Mouse (Mus musculus): ENCODE measurements around the gene Zfp119a. TPM values are rescaled to one million over a fixed set of nuclear protein-coding genes. Genes with fewer than 3 reads are reported as not detected.

Gene Zfp119a
- 1 to 10 TPM; 3.9 to 5.7 TPM for total RNA-seq (2023)

DNA sequence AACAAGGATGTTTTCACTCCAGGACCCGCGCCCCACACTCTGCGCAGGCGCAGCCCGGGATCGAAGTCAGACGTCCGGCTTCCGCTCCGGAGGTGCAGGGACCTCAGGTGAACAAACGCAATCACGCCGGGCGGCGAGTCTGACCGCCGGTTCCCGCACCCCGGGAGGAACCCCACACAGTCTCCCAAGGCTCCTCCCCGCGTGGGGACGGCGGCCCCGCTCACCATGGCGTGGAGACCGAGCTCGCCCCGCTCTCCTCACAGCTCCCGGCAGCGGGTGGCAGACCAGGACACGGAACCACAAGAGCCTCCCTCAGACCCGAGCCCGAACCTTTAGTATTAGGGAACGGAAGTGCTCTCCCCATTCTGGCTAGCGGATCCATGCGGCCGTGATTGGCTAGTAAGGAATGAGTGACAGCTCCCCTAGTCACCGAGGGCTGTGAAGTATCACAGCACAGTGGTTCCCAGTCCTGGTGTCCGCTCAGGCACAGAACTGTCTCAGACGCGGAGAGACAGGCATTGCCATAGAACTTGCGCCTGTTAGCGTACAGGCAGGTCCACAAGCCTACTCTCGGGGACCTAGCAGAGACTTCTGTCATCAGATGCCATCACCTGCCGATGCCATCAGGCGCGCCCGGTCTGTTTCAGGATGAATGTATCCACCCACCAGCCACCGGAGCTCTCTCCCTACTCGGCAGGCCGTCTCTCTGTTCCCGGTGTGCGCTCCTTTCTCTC lies at the start of gene Zfp119a:
Gene Zfp119a, minus strand, starts transcription at position 295 of the 734 bp plus-strand sequence.

Other genes starting within 250 kb of the Zfp119a start
- gene Pot1b, start 166.3 kb downstream of the Zfp119a start, total RNA-seq (2023) = 100 to 1,000 TPM; 187 to 196 TPM
- 100 to 1,000 TPM; 374 to 402 TPM for gene Adgre4, start 128.9 kb downstream of the Zfp119a start, total RNA-seq (2023)
- gene Zfp959, start 13.2 kb upstream of the Zfp119a start, total RNA-seq (2023) = 10 to 100 TPM in 1 of 2 experiments, 1 to 10 TPM in 1; 5.7 to 10.1 TPM
- 1 to 10 TPM; 3.8 to 4.3 TPM for gene Zfp119b, start 70.6 kb upstream of the Zfp119a start, total RNA-seq (2023)
- gene Ebi3, start 73.7 kb upstream of the Zfp119a start, total RNA-seq (2023) = 100 to 1,000 TPM; 104 to 106 TPM
- 10 to 100 TPM; 23.3 to 30.4 TPM for gene Yju2, start 80.2 kb upstream of the Zfp119a start, total RNA-seq (2023)
- gene Shd, start 91.5 kb upstream of the Zfp119a start, total RNA-seq (2023) = 1 to 10 TPM in 1 of 2 experiments, under 1 TPM in 1; 0.88 to 1.3 TPM
- not detected for gene Fsd1, start 107.6 kb upstream of the Zfp119a start, total RNA-seq (2023)
- 1 to 10 TPM in 1 of 2 experiments, under 1 TPM in 1; 0.76 to 1.3 TPM for gene Stap2, start 126.7 kb upstream of the Zfp119a start, total RNA-seq (2023)
- gene Mpnd, start 126.8 kb upstream of the Zfp119a start, total RNA-seq (2023) = 10 to 100 TPM; 42.0 to 43.1 TPM
- 10 to 100 TPM; 50.9 to 57.1 TPM for gene Sh3gl1, start 157.7 kb upstream of the Zfp119a start, total RNA-seq (2023)
- 1 to 10 TPM; 1.6 to 2.1 TPM for gene Chaf1a, start 161.5 kb upstream of the Zfp119a start, total RNA-seq (2023)
- 10 to 100 TPM; 41.1 to 44.6 TPM for gene Ubxn6, start 196.1 kb upstream of the Zfp119a start, total RNA-seq (2023)
- 10 to 100 TPM; 48.3 to 48.7 TPM for gene Hdgfl2, start 200.7 kb upstream of the Zfp119a start, total RNA-seq (2023)
- not detected for gene Plin4, start 230.9 kb upstream of the Zfp119a start, total RNA-seq (2023)
- not detected for gene Plin5, start 238.7 kb upstream of the Zfp119a start, total RNA-seq (2023)
- 1 to 10 TPM in 1 of 2 experiments, not detected in 1; 3.7 TPM for gene Lrg1, start 243.1 kb upstream of the Zfp119a start, total RNA-seq (2023)